Mouse (Mus musculus): ENCODE results near the gene Bmp10. TPM values are rescaled to one million over a fixed set of nuclear protein-coding genes. Genes with fewer than 3 reads are reported as not detected.
A peak's percentile ranks its signal among the peaks of the same experiment; 100 is the strongest.
"Not testable (repeated sequence)": the region's sequence is repeated elsewhere in the genome, so short reads cannot be mapped to it uniquely, and the experiment has no call there.

Bmp10 gene
- polyA plus RNA-seq, 1 experiment from 2014 or later, result not detected

- 9% methylated on average over 12 of the region's 12 CpGs for WGBS
- H3K36me3 ChIP-seq (ENCODE audit: control insufficient read depth, insufficient read depth, low read length), result no peaks in the 10 kb centered on the region
- H3K27me3 ChIP-seq (replicated peaks; ENCODE audit: control insufficient read depth, insufficient read depth, low read length), result no peaks in the 10 kb centered on the region
- H3K27ac ChIP-seq (replicated peaks; ENCODE audit: low read depth, low read length), result no peak overlapping the region
- H3K9ac ChIP-seq (ENCODE audit: low read depth, low read length), result no peak overlapping the region
- peak overlapping the region; percentile 42 for H3K4me2 ChIP-seq (ENCODE audit: low read depth, low read length)
- no peak overlapping the region for H3K4me3 ChIP-seq (ENCODE audit: low read depth, low read length)
- no peaks in the 10 kb centered on the region for H3K4me1 ChIP-seq (ENCODE audit: control insufficient read depth, insufficient read depth, low read length)
- DNase-seq (ENCODE audit: low spot score) (peak; percentile 77), ATAC-seq (ENCODE audit: low read depth) (0 out of 2 replicates have a peak, but pooled peaks have one; percentile 30)
- no peaks in the 10 kb centered on the region for H3K9me3 ChIP-seq (ENCODE audit: control insufficient read depth, low read length)
Measured at GRCm38 (mm10) chr6:87466221-87466620, 37.4 kb downstream of the Bmp10 start.

DNA sequence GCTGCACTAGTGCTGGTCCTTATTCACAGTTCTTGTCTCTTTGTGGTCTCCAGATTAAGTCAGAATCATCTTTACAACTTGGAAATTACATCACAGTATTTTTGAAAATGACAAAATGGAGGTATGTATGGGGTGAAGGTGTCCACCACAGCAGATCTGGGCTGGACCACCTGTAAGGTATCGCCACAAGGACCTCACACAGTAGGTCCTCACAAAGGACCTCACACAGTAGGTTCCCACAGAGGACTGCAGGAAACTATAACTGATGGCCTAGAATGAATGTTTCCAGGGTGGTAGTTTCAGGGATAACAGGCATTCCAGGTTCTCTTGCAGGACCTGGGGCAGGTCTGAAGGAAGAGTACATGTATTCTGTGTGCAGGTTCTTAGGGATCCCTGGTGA lies 38.6 kb downstream of the Bmp10 start:
- no peak for ATAC-seq (ENCODE audit: low read depth)
- no peak overlapping the region for H3K9ac ChIP-seq (ENCODE audit: low read depth, low read length)
- no peak for DNase-seq (ENCODE audit: low spot score)
- no peaks in the 10 kb centered on the region for H3K27me3 ChIP-seq (replicated peaks; ENCODE audit: control insufficient read depth, insufficient read depth, low read length)
- no peaks in the 10 kb centered on the region for H3K4me1 ChIP-seq (ENCODE audit: control insufficient read depth, insufficient read depth, low read length)
- no peaks in the 10 kb centered on the region for H3K9me3 ChIP-seq (ENCODE audit: control insufficient read depth, low read length)
- WGBS, result 95% methylated on average over 1 of the region's 1 CpGs
- no peak overlapping the region for H3K4me3 ChIP-seq (ENCODE audit: low read depth, low read length)
- H3K36me3 ChIP-seq (ENCODE audit: control insufficient read depth, insufficient read depth, low read length), result no peaks in the 10 kb centered on the region
- no peak overlapping the region for H3K4me2 ChIP-seq (ENCODE audit: low read depth, low read length)
- H3K27ac ChIP-seq (replicated peaks; ENCODE audit: low read depth, low read length), result no peak overlapping the region

DNA sequence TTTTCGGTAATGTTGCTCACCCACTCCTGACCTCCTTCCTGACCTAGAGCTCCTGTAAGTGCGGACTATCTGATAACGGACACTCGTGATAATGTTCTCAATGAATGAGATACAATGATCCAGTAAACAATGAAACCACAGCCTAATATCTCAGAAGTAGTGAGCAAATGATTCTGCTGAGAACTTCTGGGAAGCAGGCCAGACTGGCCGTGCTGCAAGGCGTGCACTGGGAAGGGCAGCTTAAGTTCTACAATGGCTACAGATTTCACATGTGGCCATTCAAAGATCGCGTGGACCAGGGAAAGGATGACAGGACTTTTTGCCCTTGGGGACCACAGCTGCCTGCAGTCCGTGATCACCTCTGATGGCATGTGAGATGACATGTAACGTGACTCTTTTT lies 39.6 kb downstream of the Bmp10 start:
- ATAC-seq (ENCODE audit: low read depth) (no peak), DNase-seq (ENCODE audit: low spot score) (no peak)
- no peak overlapping the region for H3K4me2 ChIP-seq (ENCODE audit: low read depth, low read length)
- no peaks in the 10 kb centered on the region for H3K27me3 ChIP-seq (replicated peaks; ENCODE audit: control insufficient read depth, insufficient read depth, low read length)
- H3K4me3 ChIP-seq (ENCODE audit: low read depth, low read length), result no peak overlapping the region
- 79% methylated on average over 10 of the region's 10 CpGs for WGBS
- H3K36me3 ChIP-seq (ENCODE audit: control insufficient read depth, insufficient read depth, low read length), result no peaks in the 10 kb centered on the region
- H3K27ac ChIP-seq (replicated peaks; ENCODE audit: low read depth, low read length), result no peak overlapping the region
- H3K4me1 ChIP-seq (ENCODE audit: control insufficient read depth, insufficient read depth, low read length), result no peaks in the 10 kb centered on the region
- no peak overlapping the region for H3K9ac ChIP-seq (ENCODE audit: low read depth, low read length)
- no peaks in the 10 kb centered on the region for H3K9me3 ChIP-seq (ENCODE audit: control insufficient read depth, low read length)

GRCm38 (mm10) chr6:87470098-87470497 lies 41.3 kb downstream of the Bmp10 start:
- H3K27ac ChIP-seq (replicated peaks; ENCODE audit: low read depth, low read length); H3K4me2 ChIP-seq (ENCODE audit: low read depth, low read length); H3K4me1 ChIP-seq (ENCODE audit: control insufficient read depth, insufficient read depth, low read length); H3K9ac ChIP-seq (ENCODE audit: low read depth, low read length); H3K27me3 ChIP-seq (replicated peaks; ENCODE audit: control insufficient read depth, insufficient read depth, low read length); H3K36me3 ChIP-seq (ENCODE audit: control insufficient read depth, insufficient read depth, low read length); H3K4me3 ChIP-seq (ENCODE audit: low read depth, low read length); ATAC-seq (ENCODE audit: low read depth); H3K9me3 ChIP-seq (ENCODE audit: control insufficient read depth, low read length); DNase-seq (ENCODE audit: low spot score): not testable (repeated sequence)
- 96% methylated on average over 12 of the region's 12 CpGs for WGBS

DNA sequence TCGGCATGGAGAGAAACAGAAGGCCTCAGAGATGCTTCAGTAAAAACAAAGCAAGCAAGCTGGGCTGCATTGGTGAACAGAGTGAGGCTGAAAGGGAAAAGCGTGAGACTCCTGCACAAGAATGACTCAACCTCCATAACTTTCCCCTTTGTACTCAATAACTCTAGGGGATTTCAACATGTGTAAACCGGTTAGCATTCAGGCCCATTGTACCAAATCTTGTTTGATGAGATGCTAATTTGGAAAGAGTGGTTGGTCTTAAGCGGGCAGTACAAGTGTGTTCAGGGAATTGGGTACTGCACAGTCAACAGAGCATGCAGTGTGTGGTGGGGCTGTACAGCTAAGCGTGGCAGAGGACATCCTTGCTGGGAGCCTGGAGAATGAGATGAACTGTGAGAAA lies 46.4 kb downstream of the Bmp10 start:
- H3K9ac ChIP-seq (ENCODE audit: low read depth, low read length), result no peak overlapping the region
- no peak overlapping the region for H3K4me3 ChIP-seq (ENCODE audit: low read depth, low read length)
- no peaks in the 10 kb centered on the region for H3K27me3 ChIP-seq (replicated peaks; ENCODE audit: control insufficient read depth, insufficient read depth, low read length)
- H3K4me1 ChIP-seq (ENCODE audit: control insufficient read depth, insufficient read depth, low read length), result no peaks in the 10 kb centered on the region
- H3K4me2 ChIP-seq (ENCODE audit: low read depth, low read length), result no peak overlapping the region
- WGBS, result 80% methylated on average over 5 of the region's 5 CpGs
- H3K9me3 ChIP-seq (ENCODE audit: control insufficient read depth, low read length), result no peaks in the 10 kb centered on the region
- ATAC-seq (ENCODE audit: low read depth) (no peak), DNase-seq (ENCODE audit: low spot score) (no peak)
- no peak overlapping the region for H3K27ac ChIP-seq (replicated peaks; ENCODE audit: low read depth, low read length)
- H3K36me3 ChIP-seq (ENCODE audit: control insufficient read depth, insufficient read depth, low read length), result no peaks in the 10 kb centered on the region

DNA sequence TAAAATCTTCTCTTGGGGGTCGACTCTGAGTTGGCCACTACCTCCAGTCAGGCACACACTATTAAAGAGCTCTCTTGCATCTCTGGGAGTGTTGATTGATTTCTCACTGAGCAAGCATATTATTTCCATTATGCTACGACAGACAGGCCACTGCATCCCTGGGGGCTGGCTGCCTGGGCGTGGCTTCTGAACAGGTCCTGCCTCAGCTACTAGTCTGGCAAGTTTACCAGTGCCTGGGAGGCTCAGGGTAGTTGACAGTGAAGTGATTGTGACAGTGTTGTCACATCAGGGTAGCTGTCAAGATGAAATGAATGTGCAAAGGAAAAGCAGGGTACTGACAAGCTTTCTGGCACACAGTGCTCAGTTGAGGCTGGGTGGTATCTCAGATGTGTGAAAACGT lies 50.1 kb downstream of the Bmp10 start:
- no peaks in the 10 kb centered on the region for H3K9me3 ChIP-seq (ENCODE audit: control insufficient read depth, low read length)
- H3K36me3 ChIP-seq (ENCODE audit: control insufficient read depth, insufficient read depth, low read length), result no peaks in the 10 kb centered on the region
- no peaks in the 10 kb centered on the region for H3K4me1 ChIP-seq (ENCODE audit: control insufficient read depth, insufficient read depth, low read length)
- H3K9ac ChIP-seq (ENCODE audit: low read depth, low read length), result no peak overlapping the region
- ATAC-seq (ENCODE audit: low read depth), result 0 out of 2 replicates have a peak, but pooled peaks have one; percentile 53
- no peaks in the 10 kb centered on the region for H3K27me3 ChIP-seq (replicated peaks; ENCODE audit: control insufficient read depth, insufficient read depth, low read length)
- H3K4me2 ChIP-seq (ENCODE audit: low read depth, low read length), result no peak overlapping the region
- WGBS, result 39% methylated on average over 4 of the region's 4 CpGs
- H3K4me3 ChIP-seq (ENCODE audit: low read depth, low read length), result no peak overlapping the region
- H3K27ac ChIP-seq (replicated peaks; ENCODE audit: low read depth, low read length), result no peak overlapping the region
- peak; percentile 50 for DNase-seq (ENCODE audit: low spot score)

DNA sequence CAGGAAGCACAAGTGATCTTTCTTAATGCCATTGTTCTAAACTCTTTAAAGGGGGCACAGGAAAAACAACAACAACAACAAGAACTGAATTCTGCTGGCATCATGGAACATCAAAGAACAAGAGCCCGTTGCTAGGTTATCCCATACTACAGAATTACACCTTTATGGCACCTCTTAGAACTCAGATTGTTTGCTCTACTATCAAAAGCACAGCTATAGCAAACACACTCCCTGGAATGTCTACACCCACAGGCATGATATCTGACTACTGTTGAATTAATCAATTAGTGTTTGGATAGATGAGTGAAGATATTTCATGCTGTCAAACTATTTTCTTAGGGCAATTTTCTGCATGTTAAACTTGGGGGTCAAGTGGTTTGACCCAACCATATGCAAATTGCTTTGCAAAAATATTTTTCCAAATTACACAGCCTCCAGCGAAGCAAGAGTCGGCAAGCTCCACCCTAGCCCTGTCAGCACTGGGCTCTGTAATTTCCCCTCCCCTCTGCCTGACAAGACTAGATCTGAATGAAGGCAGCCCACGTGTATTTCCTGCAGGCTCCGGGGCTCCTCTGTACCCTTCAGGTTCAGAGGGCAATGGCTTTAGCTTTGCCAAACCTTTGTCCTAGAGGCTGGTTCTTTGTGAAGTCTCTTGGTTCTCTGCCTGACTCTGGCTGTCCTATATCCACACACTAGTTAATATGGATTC lies 50.7 kb downstream of the Bmp10 start:
- no peak overlapping the region for H3K4me3 ChIP-seq (ENCODE audit: low read depth, low read length)
- no peaks in the 10 kb centered on the region for H3K36me3 ChIP-seq (ENCODE audit: control insufficient read depth, insufficient read depth, low read length)
- DNase-seq (ENCODE audit: low spot score), result peak; percentile 34
- H3K4me2 ChIP-seq (ENCODE audit: low read depth, low read length), result no peak overlapping the region
- H3K27ac ChIP-seq (replicated peaks; ENCODE audit: low read depth, low read length), result no peak overlapping the region
- H3K27me3 ChIP-seq (replicated peaks; ENCODE audit: control insufficient read depth, insufficient read depth, low read length), result no peaks in the 10 kb centered on the region
- WGBS, result 28% methylated on average over 5 of the region's 5 CpGs
- no peak overlapping the region for H3K9ac ChIP-seq (ENCODE audit: low read depth, low read length)
- ATAC-seq (ENCODE audit: low read depth), result no peak
- H3K4me1 ChIP-seq (ENCODE audit: control insufficient read depth, insufficient read depth, low read length), result no peaks in the 10 kb centered on the region
- no peaks in the 10 kb centered on the region for H3K9me3 ChIP-seq (ENCODE audit: control insufficient read depth, low read length)

GRCm38 (mm10) chr6:87483224-87483899 lies 54.6 kb downstream of the Bmp10 start:
- Histone ChIP-seq H3K4me3 (ENCODE audit: low read depth, low read length) (peak overlapping the region; percentile 4; the same call in 1 of the 2 replicates), H3K9me3 (ENCODE audit: control insufficient read depth, low read length) (no peaks in the 10 kb centered on the region), H3K4me1 (ENCODE audit: control insufficient read depth, insufficient read depth, low read length) (no peaks in the 10 kb centered on the region), H3K27me3 (replicated peaks; ENCODE audit: control insufficient read depth, insufficient read depth, low read length) (no peaks in the 10 kb centered on the region), H3K36me3 (ENCODE audit: control insufficient read depth, insufficient read depth, low read length) (no peaks in the 10 kb centered on the region), H3K4me2 (ENCODE audit: low read depth, low read length) (no peak overlapping the region), H3K27ac (replicated peaks; ENCODE audit: low read depth, low read length) (peak overlapping the region; percentile 58; the same call in 1 of the 2 replicates), H3K9ac (ENCODE audit: low read depth, low read length) (no peak overlapping the region)
- 50% methylated on average over 12 of the region's 12 CpGs for WGBS
- peak; percentile 55; the same call in 1 of the 2 replicates for ATAC-seq (ENCODE audit: low read depth)
- peak; percentile 55 for DNase-seq (ENCODE audit: low spot score)

All from embryonic facial prominence, embryonic 14.5 days (tissue).